Mouse (Mus musculus) bone marrow macrophage, adult 2 months (primary cell): Measurements from ENCODE around the gene Col6a6.

Source experiments
- CTCF ChIP-seq: IDR thresholded peaks from 2 replicates; pipeline ENCODE4 v1.5.1; 2012; ENCODE audit warnings: low read depth, mild to moderate bottlenecking, low read length, moderate library complexity
- POLR2A ChIP-seq: IDR thresholded peaks from 2 replicates; pipeline ENCODE4 v1.6.1; 2012; ENCODE audit warnings: mild to moderate bottlenecking, low read depth, low read length, borderline replicate concordance

GRCm38 (mm10) chr9:105871643-105872042, 43.7 kb upstream of the Col6a6 start:
- TF ChIP-seq CTCF (no peak), POLR2A (no peak)
